Mouse (Mus musculus) activated CD4-positive, CD25-positive, alpha-beta regulatory T cell (primary cell): ENCODE results near the gene Ear6. TPM values are rescaled to one million over a fixed set of nuclear protein-coding genes. Genes with fewer than 3 reads are reported as not detected.

Experiments used
- polyA plus RNA-seq, 2 experiments: library from polyadenylated mRNA; unstranded; fragments of 100-300 nt; shearing (Covaris generic); gene quantifications; one replicate each; pipeline ENCODE4 v1.2.1; 2017

The Ear6 gene
- polyA plus RNA-seq = 1 to 10 TPM in 1 of 2 experiments, under 1 TPM in 1; 0.79 to 3.5 TPM

DNA sequence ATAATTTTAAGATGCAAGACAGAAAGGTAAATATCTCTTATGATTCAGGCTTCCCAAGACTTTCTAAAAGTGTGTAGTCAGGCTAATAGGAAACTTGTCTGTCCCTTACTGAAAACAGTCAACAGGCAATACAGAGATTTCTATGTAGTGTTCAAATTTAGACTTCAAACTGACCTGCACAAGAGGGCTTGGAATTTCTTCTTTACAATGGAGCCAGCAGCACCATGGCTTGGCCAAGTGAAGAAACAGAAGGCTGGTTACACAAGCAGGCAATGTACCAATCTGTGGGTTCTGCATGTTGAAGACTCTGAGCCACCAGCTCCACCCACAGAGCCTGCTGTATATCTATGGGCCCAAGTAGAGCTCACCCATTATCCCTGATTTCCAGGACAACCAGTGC is at the start of gene Ear6:
Gene Ear6, plus strand, starts transcription at position 301 of the 400 bp plus-strand sequence.

DNA sequence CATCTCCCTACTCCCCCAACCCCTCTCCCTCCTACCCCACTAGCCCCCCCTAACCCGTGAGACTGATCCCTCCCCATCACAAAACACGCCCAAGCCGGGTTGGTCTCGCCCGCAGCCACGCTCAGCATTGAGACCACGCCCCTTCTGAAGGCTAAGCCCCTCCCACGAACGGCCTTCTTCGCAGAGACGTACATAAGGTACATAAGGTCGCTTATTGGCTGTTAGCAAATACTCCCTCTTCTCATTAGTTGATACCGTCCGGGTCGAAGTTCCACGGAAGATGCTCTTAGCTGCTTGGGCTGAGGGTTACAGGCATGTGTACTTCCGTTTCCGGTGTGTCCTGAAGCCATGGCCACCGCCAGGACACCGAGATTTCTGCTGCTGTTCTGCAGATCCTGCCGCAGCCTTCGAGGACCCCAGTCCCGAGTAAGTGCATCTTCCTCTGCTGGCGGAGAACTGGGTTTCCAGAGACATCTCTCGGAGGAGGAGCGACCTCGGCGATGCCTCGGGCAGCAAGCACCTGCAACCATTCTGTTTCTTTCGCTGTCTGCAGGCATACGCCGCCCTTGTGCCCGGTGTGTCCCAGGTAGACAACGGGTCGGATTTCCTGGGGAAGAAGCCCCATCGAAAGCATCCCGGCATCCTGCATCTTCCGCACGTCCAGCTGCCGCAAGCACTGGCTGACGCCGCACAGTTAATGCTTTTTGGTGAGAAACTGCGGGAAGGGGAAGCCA is 31.3 kb downstream of the Ear6 start, which contains the start of gene Mettl17:
Gene Mettl17, plus strand, starts transcription at position 245 of the 734 bp plus-strand sequence.

DNA sequence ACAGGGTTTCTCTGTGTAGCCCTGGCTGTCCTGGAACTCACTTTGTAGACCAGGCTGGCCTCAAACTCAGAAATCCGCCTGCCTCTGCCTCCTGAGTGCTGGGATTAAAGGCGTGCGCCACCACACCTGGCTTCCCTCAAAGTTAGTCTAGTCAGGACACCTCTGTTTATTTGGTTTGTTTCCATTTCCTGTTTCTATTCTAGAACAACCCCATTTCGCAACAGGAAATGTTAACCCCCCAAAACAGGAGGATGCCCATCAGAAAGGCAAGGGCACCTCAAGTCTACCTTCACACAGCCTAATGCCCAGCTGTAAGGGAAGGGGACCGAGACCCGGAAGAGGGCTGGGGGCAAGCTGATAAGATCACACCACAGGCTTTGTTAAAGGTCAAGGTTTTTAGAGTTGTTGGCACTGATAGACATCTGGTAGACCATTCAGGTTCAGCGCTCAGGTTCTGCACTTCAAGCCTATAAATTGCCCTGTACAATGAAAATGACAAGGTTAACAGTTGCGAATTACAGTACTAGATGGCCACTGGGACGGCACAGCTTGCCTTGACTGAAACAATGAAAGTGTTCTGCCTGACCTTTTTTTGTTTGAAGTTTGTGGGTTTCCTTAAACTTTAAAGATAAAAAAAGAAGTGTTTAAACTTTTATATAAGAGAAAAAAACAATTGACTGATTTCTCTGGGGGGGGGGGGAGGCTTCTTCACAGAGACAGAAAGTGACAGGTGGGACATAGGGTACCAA is 38.9 kb downstream of the Ear6 start, which contains the start of gene Slc39a2:
Gene Slc39a2, plus strand, starts transcription at position 699 of the 749 bp plus-strand sequence.

Other genes with a start within 250 kb of the Ear6 start
- gene Gm17078, start 242.4 kb upstream of the Ear6 start, polyA plus RNA-seq = not detected
- gene Gm4181, start 218.0 kb upstream of the Ear6 start, polyA plus RNA-seq = not detected
- not detected for gene Gm17079, start 158.2 kb upstream of the Ear6 start, polyA plus RNA-seq
- not detected for gene Gm5800, start 136.5 kb upstream of the Ear6 start, polyA plus RNA-seq
- not detected for gene Ang4, start 80.1 kb upstream of the Ear6 start, polyA plus RNA-seq
- gene AY358078, start 53.7 kb upstream of the Ear6 start, polyA plus RNA-seq = not detected
- 10 to 100 TPM; 56.3 to 79.3 TPM for gene Mettl17, start 31.1 kb downstream of the Ear6 start, polyA plus RNA-seq
- gene Slc39a2, start 39.2 kb downstream of the Ear6 start, polyA plus RNA-seq = under 1 TPM; 0.23 to 0.50 TPM
- gene Ndrg2, start 60.5 kb downstream of the Ear6 start, polyA plus RNA-seq = 10 to 100 TPM; 34.6 to 36.6 TPM
- not detected for gene Tppp2, start 64.7 kb downstream of the Ear6 start, polyA plus RNA-seq
- gene Rnase13, start 69.1 kb downstream of the Ear6 start, polyA plus RNA-seq = not detected
- gene Arhgef40, start 131.0 kb downstream of the Ear6 start, polyA plus RNA-seq = 1 to 10 TPM in 1 of 2 experiments, under 1 TPM in 1; 0.58 to 2.6 TPM
- gene Tmem253, start 162.0 kb downstream of the Ear6 start, polyA plus RNA-seq = not detected
- gene Zfp219, start 167.0 kb downstream of the Ear6 start, polyA plus RNA-seq = 10 to 100 TPM; 12.7 to 20.2 TPM
- gene Olfr221, start 188.8 kb downstream of the Ear6 start, polyA plus RNA-seq = under 1 TPM in 1 of 2 experiments, not detected in 1; 0.36 TPM